Mouse (Mus musculus) adipose tissue, adult 10 weeks (tissue): ENCODE measurements around the gene Olfr992. TPM values are rescaled to one million over a fixed set of nuclear protein-coding genes. Genes with fewer than 3 reads are reported as not detected.

Experiments used
- polyA plus RNA-seq: library from polyadenylated mRNA; stranded (reverse); fragments of 350-450 nt; fragmentation: Illumina TruSeq; extraction: RNeasy Lipid Tissue Mini Kit (QIAGEN cat#74804); gene quantifications from one replicate; pipeline ENCODE4 v1.2.3, GENCODE M21; 2014; ENCODE audit warnings: low read depth, low replicate concordance

Olfr992 gene
- not detected for polyA plus RNA-seq

DNA sequence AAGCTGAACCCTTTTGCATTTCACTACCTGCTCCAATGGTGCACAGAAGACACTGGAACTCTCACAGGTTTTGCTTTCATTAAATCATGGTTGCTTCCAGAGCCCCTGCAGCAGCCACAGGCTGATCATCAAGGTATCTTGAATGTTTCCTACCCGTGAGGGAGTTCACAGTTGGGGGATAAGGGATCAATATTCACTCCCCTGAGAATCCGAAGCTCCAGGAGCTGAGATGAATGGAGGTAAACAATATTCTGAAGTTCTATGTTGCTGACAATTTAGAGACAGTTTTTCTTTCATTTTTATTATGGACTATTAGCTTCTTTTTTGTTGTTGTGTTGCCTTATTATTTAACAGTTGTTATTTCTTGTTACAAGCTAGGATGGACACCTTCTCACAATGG lies at the start of gene Olfr992:
Gene Olfr992, minus strand, starts transcription at position 101 of the 400 bp plus-strand sequence.

DNA sequence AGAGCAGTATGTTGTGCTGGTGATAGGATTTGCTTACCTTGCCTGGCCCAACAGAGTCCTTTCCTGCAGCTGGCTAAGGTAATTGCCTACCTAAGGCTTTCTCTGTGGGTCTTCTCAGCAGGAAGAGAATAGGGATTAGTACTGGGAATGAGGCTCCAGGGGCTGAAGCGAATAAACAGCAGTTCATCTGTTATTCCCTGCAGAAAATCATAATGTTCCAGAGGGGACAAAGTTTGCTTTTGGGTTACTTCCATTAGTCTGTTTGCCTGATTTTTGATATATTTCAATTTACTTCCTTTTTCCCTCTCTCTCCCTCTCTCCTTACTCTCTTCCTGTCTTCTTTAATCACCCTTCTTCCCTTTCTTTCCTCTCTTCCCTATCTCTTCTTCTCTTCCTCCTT lies 34.3 kb upstream of the Olfr992 start, which contains the start of gene Olfr995:
Gene Olfr995, minus strand, starts transcription at position 101 of the 400 bp plus-strand sequence.

DNA sequence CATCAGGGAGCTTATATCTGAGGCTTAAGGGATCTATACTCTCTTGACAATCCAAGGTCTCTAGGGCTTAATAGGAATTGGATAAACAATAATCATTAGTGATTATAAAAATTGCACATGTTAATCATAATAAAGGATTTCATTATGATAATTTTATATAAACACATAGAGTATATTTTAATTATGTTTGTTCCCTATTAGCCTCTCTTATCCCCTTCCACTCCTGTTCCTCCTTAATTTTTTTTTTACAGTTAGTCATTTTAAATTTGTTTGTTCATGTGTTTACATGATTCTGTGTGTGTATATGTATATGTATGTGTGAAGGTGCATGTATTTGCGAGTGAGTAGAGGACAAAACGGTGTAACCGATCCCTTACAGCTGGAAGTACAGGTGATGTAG lies 27.1 kb upstream of the Olfr992 start, which contains the start of gene Olfr994:
Gene Olfr994, minus strand, starts transcription at position 101 of the 400 bp plus-strand sequence.

DNA sequence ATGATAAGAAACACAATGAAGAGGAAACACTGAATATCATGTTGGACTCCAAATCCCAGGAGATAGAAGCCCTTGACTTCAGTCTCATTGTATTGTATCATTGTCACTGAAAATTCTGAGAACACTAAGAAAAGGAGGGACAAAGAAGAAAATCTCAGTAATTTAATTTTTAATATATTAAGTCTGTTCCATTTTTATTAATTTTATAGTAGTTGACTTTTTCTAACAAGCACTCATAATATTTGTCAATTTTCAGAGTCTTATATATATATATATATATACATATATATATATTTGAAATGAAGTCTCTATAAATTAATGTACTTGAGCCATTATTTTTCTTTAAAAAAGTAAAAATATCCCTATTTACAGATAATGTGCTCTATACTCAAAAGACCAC lies 5.5 kb upstream of the Olfr992 start, which contains the start of gene Olfr993:
Gene Olfr993, minus strand, starts transcription at position 101 of the 400 bp plus-strand sequence.

DNA sequence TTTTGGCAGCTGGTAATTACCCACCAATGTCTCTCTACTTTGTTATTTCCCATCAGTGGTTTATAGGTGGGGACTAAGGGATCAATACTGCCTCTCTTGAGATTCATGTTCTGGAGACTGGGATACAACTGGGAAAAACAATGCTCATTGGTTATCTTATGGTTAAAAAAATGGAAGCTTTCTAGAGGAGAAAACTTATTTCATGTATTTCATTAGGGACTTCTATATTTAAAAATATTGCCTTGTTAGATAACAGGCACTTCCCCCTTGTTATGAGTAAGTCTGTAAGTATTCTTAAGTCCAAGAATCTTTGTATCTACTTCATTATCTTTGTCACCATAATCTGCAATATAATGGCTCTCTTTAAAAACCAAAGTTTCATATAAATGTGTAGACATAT lies 46.1 kb downstream of the Olfr992 start, which contains the start of gene Olfr988:
Gene Olfr988, minus strand, starts transcription at position 101 of the 400 bp plus-strand sequence.

Other genes starting within 250 kb of the Olfr992 start
- 0.22 TPM for gene Lrrc55, start 212.3 kb downstream of the Olfr992 start, polyA plus RNA-seq
- not detected for gene Olfr987, start 70.2 kb downstream of the Olfr992 start, polyA plus RNA-seq
- not detected for gene Olfr988, start 46.2 kb downstream of the Olfr992 start, polyA plus RNA-seq
- gene Olfr993, start 5.4 kb upstream of the Olfr992 start, polyA plus RNA-seq, result not detected
- not detected for gene Olfr994, start 27.0 kb upstream of the Olfr992 start, polyA plus RNA-seq
- gene Olfr995, start 34.2 kb upstream of the Olfr992 start, polyA plus RNA-seq, result not detected
- not detected for gene 4833423E24Rik, start 109.6 kb upstream of the Olfr992 start, polyA plus RNA-seq
- not detected for gene Olfr996, start 169.7 kb upstream of the Olfr992 start, polyA plus RNA-seq
- gene Olfr998, start 179.5 kb upstream of the Olfr992 start, polyA plus RNA-seq, result not detected
- not detected for gene Olfr1000, start 202.4 kb upstream of the Olfr992 start, polyA plus RNA-seq
- not detected for gene Olfr1002, start 241.2 kb upstream of the Olfr992 start, polyA plus RNA-seq